ENCODE assay signal across 25 mouse cellular contexts in the genomic region with DNA sequence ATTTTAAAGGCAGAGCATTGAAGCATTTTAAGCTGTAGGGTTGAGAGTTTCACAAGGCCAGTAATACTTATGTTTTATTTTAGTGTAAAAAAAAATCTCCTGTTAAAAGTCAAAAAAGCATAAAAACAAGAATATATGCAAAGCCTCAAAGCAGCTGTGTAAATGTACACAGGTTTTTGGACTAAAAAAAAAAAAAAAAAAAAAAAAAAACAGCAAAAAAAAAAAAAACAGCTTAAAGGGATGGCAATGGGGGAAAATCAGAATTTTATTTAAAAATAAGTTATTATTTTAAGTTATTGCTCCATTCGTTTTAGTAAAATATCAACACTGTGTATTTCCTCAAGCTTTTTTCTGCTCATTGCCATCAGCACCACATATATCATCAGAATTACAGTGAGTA.
"Had no signal": no experiment of that assay in that cellular context is flagged by ENCODE, and none has a peak within 500 bp of the region (broad histone marks: within the 10 kb centered on the region; RNA-seq: fewer than 3 reads in every experiment).

No protein-coding gene starts in this region.

- H3K36me3 ChIP-seq: embryonic facial prominence, embryonic 10.5 days; embryonic facial prominence, embryonic 12.5 days; embryonic facial prominence, embryonic 13.5 days; embryonic facial prominence, embryonic 15.5 days; forebrain, embryonic 10.5 days; forebrain, embryonic 12.5 days; forebrain, embryonic 15.5 days had no signal

- H3K4me2 ChIP-seq: embryonic facial prominence, embryonic 12.5 days; embryonic facial prominence, embryonic 13.5 days; embryonic facial prominence, embryonic 15.5 days; forebrain, embryonic 12.5 days; forebrain, embryonic 13.5 days; forebrain, embryonic 15.5 days had no signal

- H3K4me1 ChIP-seq: embryonic facial prominence, embryonic 12.5 days; embryonic facial prominence, embryonic 15.5 days; forebrain, embryonic 10.5 days; forebrain, embryonic 12.5 days; forebrain, embryonic 13.5 days; forebrain, embryonic 15.5 days had no signal

- DNase-seq: cerebellum, adult 9-10 months; cerebellum, adult 9-11 months; cerebellum, postnatal 10 days; cerebellum, postnatal 14 days; cerebellum, postnatal 25 days; cerebellum, postnatal 36 days; embryo, embryonic 11 days; forebrain, postnatal 0 days; gastrocnemius, adult 2 months; gastrocnemius, postnatal 10 days; gastrocnemius, postnatal 14 days; gastrocnemius, postnatal 25 days; gastrocnemius, postnatal 36 days; heart, adult 11 months; heart, adult 18-20 months; heart, adult 2 months had no signal

- H3K4me3 ChIP-seq: embryonic facial prominence, embryonic 10.5 days; embryonic facial prominence, embryonic 12.5 days; embryonic facial prominence, embryonic 13.5 days; embryonic facial prominence, embryonic 15.5 days; erythroblast, embryonic 14.5 days; forebrain, embryonic 10.5 days; forebrain, embryonic 12.5 days; forebrain, embryonic 13.5 days; forebrain, embryonic 15.5 days; gastrocnemius, adult 2 months; heart, adult 2 months had no signal

- H3K9ac ChIP-seq: embryonic facial prominence, embryonic 12.5 days; embryonic facial prominence, embryonic 13.5 days; embryonic facial prominence, embryonic 15.5 days; forebrain, embryonic 12.5 days; forebrain, embryonic 13.5 days; forebrain, embryonic 15.5 days; forebrain, postnatal 0 days had no signal

- H3K27me3 ChIP-seq: embryonic facial prominence, embryonic 12.5 days; embryonic facial prominence, embryonic 13.5 days; embryonic facial prominence, embryonic 15.5 days; forebrain, embryonic 12.5 days; forebrain, embryonic 13.5 days; forebrain, embryonic 15.5 days had no signal

- H3K9me3 ChIP-seq: embryonic facial prominence, embryonic 10.5 days; embryonic facial prominence, embryonic 12.5 days; embryonic facial prominence, embryonic 13.5 days; embryonic facial prominence, embryonic 15.5 days; forebrain, embryonic 10.5 days; forebrain, embryonic 12.5 days; forebrain, embryonic 13.5 days; forebrain, embryonic 15.5 days had no signal

- H3K27ac ChIP-seq: embryonic facial prominence, embryonic 10.5 days; embryonic facial prominence, embryonic 12.5 days; embryonic facial prominence, embryonic 13.5 days; embryonic facial prominence, embryonic 15.5 days; forebrain, embryonic 10.5 days; forebrain, embryonic 12.5 days; forebrain, embryonic 13.5 days; forebrain, embryonic 15.5 days; gastrocnemius, adult 2 months; heart, adult 2 months had no signal
